Mouse (Mus musculus): ENCODE results near the gene Riok1. TPM values are rescaled to one million over a fixed set of nuclear protein-coding genes. Genes with fewer than 3 reads are reported as not detected.

The Riok1 gene
- polyA plus RNA-seq, 1 experiment from 2014 or later = 33.2 TPM

DNA sequence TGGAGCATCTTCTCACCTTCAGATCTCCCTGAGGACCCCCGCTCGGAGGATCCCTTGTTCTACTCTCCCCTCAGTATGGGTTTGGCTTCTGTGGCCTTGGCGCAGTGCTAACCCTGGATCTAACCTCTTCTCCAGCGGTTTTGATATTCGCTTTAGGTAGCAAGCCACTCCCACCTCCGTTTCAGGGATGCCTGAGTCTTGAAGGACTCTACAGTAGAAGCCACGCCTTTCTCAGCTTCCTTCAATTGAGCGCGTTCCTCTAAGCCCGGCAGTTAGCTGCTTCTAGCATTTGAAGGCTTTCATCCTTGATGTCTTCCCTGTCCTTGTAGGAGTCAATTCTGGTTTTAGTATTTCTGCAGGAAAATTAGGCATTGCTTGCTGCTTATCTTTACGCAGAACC, 40.3 kb downstream of the Riok1 start:
- no peak overlapping the region for H3K4me3 ChIP-seq (ENCODE audit: low read depth, low read length)
- H3K27ac ChIP-seq (ENCODE audit: low read depth, low read length) = no peak overlapping the region
- H3K9me3 ChIP-seq (replicated peaks; ENCODE audit: control insufficient read depth, low read length) = no peaks in the 10 kb centered on the region
- no peaks in the 10 kb centered on the region for H3K36me3 ChIP-seq (ENCODE audit: control insufficient read depth, insufficient read depth, low read length)
- 22% methylated on average over 11 of the region's 11 CpGs for WGBS (ENCODE audit: insufficient replicate concordance)
- ATAC-seq (replicated peaks; ENCODE audit: insufficient number of reproducible peaks, low FRiP score, low TSS enrichment) = no peak
- H3K27me3 ChIP-seq (ENCODE audit: control insufficient read depth, insufficient read depth, low read length) = no peaks in the 10 kb centered on the region
- no peak overlapping the region for H3K4me2 ChIP-seq
- no peak overlapping the region for H3K9ac ChIP-seq (ENCODE audit: low read depth, low read length)
- H3K4me1 ChIP-seq (ENCODE audit: control insufficient read depth, insufficient read depth, low read length) = peaks cover 17% of the 10 kb centered on the region

DNA sequence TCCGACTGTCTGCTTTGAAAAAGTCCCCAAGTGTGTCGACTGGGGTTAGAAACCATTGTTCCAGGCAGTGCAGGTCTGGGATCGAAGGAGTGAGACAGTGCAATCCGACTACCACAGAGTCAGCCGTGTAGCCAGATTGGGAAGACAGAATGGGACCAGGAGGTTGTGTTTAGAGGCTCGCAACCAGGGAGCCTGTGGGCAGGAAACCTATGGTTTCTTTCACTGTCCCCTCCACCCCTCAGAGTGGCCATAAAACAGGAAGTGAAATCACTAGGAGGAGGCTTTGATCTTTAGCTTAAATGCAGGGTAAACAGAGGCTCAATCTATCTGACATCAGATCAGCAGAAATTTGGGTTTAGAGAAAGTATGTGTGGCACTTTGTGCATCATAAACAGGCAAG, 42.0 kb downstream of the Riok1 start:
- no peaks in the 10 kb centered on the region for H3K27me3 ChIP-seq (ENCODE audit: control insufficient read depth, insufficient read depth, low read length)
- no peak overlapping the region for H3K27ac ChIP-seq (ENCODE audit: low read depth, low read length)
- H3K9ac ChIP-seq (ENCODE audit: low read depth, low read length) = no peak overlapping the region
- H3K4me2 ChIP-seq = no peak overlapping the region
- 54% methylated on average over 6 of the region's 6 CpGs for WGBS (ENCODE audit: insufficient replicate concordance)
- H3K4me1 ChIP-seq (ENCODE audit: control insufficient read depth, insufficient read depth, low read length) = peaks cover 26% of the 10 kb centered on the region
- no peak overlapping the region for H3K4me3 ChIP-seq (ENCODE audit: low read depth, low read length)
- no peaks in the 10 kb centered on the region for H3K9me3 ChIP-seq (replicated peaks; ENCODE audit: control insufficient read depth, low read length)
- ATAC-seq (replicated peaks; ENCODE audit: insufficient number of reproducible peaks, low FRiP score, low TSS enrichment) = no peak
- no peaks in the 10 kb centered on the region for H3K36me3 ChIP-seq (ENCODE audit: control insufficient read depth, insufficient read depth, low read length)

GRCm38 (mm10) chr13:38079366-38079765, 42.6 kb downstream of the Riok1 start:
- ATAC-seq (replicated peaks; ENCODE audit: insufficient number of reproducible peaks, low FRiP score, low TSS enrichment) = no peak

DNA sequence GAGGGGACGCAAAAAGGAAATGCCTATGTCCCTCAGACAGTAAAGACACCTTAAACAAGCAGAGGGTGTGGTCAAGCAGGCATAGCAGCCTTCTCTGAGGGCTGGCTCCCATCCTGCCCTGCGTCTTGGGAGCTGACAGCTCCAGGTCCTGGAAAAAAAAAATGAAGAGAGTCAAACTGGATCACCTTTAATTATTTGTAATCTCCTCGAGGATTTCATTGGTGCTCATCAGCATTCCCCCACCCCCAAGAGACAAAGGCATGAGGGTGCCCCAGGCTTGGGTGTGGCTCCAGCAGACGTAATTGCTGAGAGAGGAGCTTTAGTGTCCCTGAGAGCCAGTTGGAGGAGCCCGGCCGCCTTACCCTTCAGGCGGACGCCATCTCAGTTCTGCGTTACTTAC, 43.2 kb downstream of the Riok1 start:
- no peaks in the 10 kb centered on the region for H3K9me3 ChIP-seq (replicated peaks; ENCODE audit: control insufficient read depth, low read length)
- no peak for ATAC-seq (replicated peaks; ENCODE audit: insufficient number of reproducible peaks, low FRiP score, low TSS enrichment)
- no peak overlapping the region for H3K9ac ChIP-seq (ENCODE audit: low read depth, low read length)
- H3K4me3 ChIP-seq (ENCODE audit: low read depth, low read length) = no peak overlapping the region
- H3K27me3 ChIP-seq (ENCODE audit: control insufficient read depth, insufficient read depth, low read length) = no peaks in the 10 kb centered on the region
- no peaks in the 10 kb centered on the region for H3K36me3 ChIP-seq (ENCODE audit: control insufficient read depth, insufficient read depth, low read length)
- H3K4me1 ChIP-seq (ENCODE audit: control insufficient read depth, insufficient read depth, low read length) = peaks cover 16% of the 10 kb centered on the region
- WGBS (ENCODE audit: insufficient replicate concordance) = 41% methylated on average over 9 of the region's 9 CpGs
- H3K27ac ChIP-seq (ENCODE audit: low read depth, low read length) = no peak overlapping the region
- H3K4me2 ChIP-seq = no peak overlapping the region

More at GRCm38 (mm10) chr13:38079366-38079765, 42.6 kb downstream of the Riok1 start:
- Histone ChIP-seq H3K27ac (ENCODE audit: low read depth, low read length) (no peak overlapping the region), H3K36me3 (ENCODE audit: control insufficient read depth, insufficient read depth, low read length) (no peaks in the 10 kb centered on the region), H3K27me3 (ENCODE audit: control insufficient read depth, insufficient read depth, low read length) (no peaks in the 10 kb centered on the region), H3K4me2 (no peak overlapping the region), H3K9me3 (replicated peaks; ENCODE audit: control insufficient read depth, low read length) (no peaks in the 10 kb centered on the region), H3K9ac (ENCODE audit: low read depth, low read length) (no peak overlapping the region), H3K4me1 (ENCODE audit: control insufficient read depth, insufficient read depth, low read length) (peaks cover 20% of the 10 kb centered on the region), H3K4me3 (ENCODE audit: low read depth, low read length) (no peak overlapping the region)
- WGBS (ENCODE audit: insufficient replicate concordance) = 82% methylated on average over 5 of the region's 5 CpGs

DNA sequence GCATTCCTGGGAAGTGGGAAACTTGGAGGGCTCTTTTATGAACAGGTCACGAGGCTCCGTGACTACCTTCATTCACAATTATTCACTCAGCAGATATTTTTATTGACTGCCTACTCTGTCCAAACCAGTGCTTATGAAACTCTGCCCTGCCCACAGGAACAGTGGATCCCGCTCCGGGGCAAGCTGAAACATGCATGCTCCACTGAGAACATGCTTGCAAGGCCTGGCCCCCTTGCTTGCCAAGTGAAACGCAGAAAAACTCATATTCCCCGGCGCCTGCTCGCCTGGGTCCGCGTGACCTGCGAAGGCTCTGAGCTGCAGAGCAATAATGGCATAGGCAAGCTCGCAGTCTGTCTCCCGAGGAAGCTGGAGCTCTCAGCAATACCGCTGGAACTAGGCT, 43.9 kb downstream of the Riok1 start:
- no peak overlapping the region for H3K27ac ChIP-seq (ENCODE audit: low read depth, low read length)
- H3K27me3 ChIP-seq (ENCODE audit: control insufficient read depth, insufficient read depth, low read length) = no peaks in the 10 kb centered on the region
- no peak overlapping the region for H3K4me3 ChIP-seq (ENCODE audit: low read depth, low read length)
- peaks cover 16% of the 10 kb centered on the region for H3K4me1 ChIP-seq (ENCODE audit: control insufficient read depth, insufficient read depth, low read length)
- no peak overlapping the region for H3K9ac ChIP-seq (ENCODE audit: low read depth, low read length)
- H3K4me2 ChIP-seq = no peak overlapping the region
- no peaks in the 10 kb centered on the region for H3K36me3 ChIP-seq (ENCODE audit: control insufficient read depth, insufficient read depth, low read length)
- 80% methylated on average over 14 of the region's 14 CpGs for WGBS (ENCODE audit: insufficient replicate concordance)
- ATAC-seq (replicated peaks; ENCODE audit: insufficient number of reproducible peaks, low FRiP score, low TSS enrichment) = no peak
- no peaks in the 10 kb centered on the region for H3K9me3 ChIP-seq (replicated peaks; ENCODE audit: control insufficient read depth, low read length)

DNA sequence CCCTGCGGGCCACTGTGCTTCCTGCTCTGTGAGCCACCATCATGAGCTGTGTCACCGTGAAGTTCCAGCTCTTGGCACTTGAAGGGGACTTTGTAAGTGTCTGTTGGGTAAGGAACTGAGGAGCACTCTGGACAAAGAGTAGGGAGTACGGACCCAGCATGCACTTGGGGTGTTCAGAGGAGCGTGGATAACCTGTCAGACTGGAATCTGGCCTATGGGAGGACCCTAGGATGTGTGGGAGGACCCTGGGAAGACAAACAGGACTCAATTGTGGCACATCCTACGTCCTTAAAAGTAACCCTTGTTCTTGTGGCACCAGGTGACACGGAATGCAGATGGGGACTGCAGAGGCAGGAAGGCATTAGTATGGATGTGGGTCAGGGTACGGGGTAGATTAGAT, 44.4 kb downstream of the Riok1 start:
- no peak overlapping the region for H3K4me3 ChIP-seq (ENCODE audit: low read depth, low read length)
- no peak for ATAC-seq (replicated peaks; ENCODE audit: insufficient number of reproducible peaks, low FRiP score, low TSS enrichment)
- WGBS (ENCODE audit: insufficient replicate concordance) = 59% methylated on average over 7 of the region's 7 CpGs
- H3K9ac ChIP-seq (ENCODE audit: low read depth, low read length) = no peak overlapping the region
- H3K4me2 ChIP-seq = no peak overlapping the region
- no peak overlapping the region for H3K27ac ChIP-seq (ENCODE audit: low read depth, low read length)
- no peaks in the 10 kb centered on the region for H3K36me3 ChIP-seq (ENCODE audit: control insufficient read depth, insufficient read depth, low read length)
- H3K27me3 ChIP-seq (ENCODE audit: control insufficient read depth, insufficient read depth, low read length) = no peaks in the 10 kb centered on the region
- no peaks in the 10 kb centered on the region for H3K9me3 ChIP-seq (replicated peaks; ENCODE audit: control insufficient read depth, low read length)
- H3K4me1 ChIP-seq (ENCODE audit: control insufficient read depth, insufficient read depth, low read length) = peaks cover 16% of the 10 kb centered on the region

- Histone ChIP-seq H3K27me3 (ENCODE audit: control insufficient read depth, insufficient read depth, low read length) (no peaks in the 10 kb centered on the region), H3K9ac (ENCODE audit: low read depth, low read length) (no peak overlapping the region), H3K4me1 (ENCODE audit: control insufficient read depth, insufficient read depth, low read length) (peaks cover 36% of the 10 kb centered on the region), H3K4me3 (ENCODE audit: low read depth, low read length) (no peak overlapping the region), H3K4me2 (no peak overlapping the region), H3K9me3 (replicated peaks; ENCODE audit: control insufficient read depth, low read length) (no peaks in the 10 kb centered on the region), H3K36me3 (ENCODE audit: control insufficient read depth, insufficient read depth, low read length) (no peaks in the 10 kb centered on the region), H3K27ac (ENCODE audit: low read depth, low read length) (peak overlapping the region; percentile 25; the same call in 1 of the 2 replicates)
- no peak for ATAC-seq (replicated peaks; ENCODE audit: insufficient number of reproducible peaks, low FRiP score, low TSS enrichment)
- 16% methylated on average over 3 of the region's 3 CpGs for WGBS (ENCODE audit: insufficient replicate concordance)
These were observed 49.9 kb downstream of the Riok1 start for GRCm38 (mm10) chr13:38086711-38087110.

DNA sequence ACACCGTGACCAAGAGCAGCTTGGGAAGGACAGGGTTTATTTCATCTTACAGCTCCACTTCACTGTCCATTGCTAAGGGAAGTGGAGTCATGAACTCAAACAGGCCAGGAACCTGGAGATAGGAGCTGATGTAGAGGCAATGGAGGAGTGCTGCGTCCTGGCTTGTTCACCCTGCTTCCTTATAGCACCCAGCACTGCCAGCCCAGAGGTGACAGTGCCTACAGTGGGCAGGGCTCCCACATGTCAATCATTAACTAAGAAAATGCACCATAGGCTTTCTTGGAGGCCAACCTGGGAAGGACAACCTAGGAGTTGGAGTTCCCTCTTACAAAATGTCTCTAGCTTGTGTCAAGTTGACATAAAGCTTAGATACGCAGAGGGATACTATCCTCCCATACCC, 51.2 kb downstream of the Riok1 start:
- Histone ChIP-seq H3K4me3 (ENCODE audit: low read depth, low read length) (no peak overlapping the region), H3K4me1 (ENCODE audit: control insufficient read depth, insufficient read depth, low read length) (peaks cover 30% of the 10 kb centered on the region), H3K9ac (ENCODE audit: low read depth, low read length) (no peak overlapping the region), H3K9me3 (replicated peaks; ENCODE audit: control insufficient read depth, low read length) (no peaks in the 10 kb centered on the region), H3K27me3 (ENCODE audit: control insufficient read depth, insufficient read depth, low read length) (no peaks in the 10 kb centered on the region), H3K27ac (ENCODE audit: low read depth, low read length) (no peak overlapping the region), H3K36me3 (ENCODE audit: control insufficient read depth, insufficient read depth, low read length) (no peaks in the 10 kb centered on the region), H3K4me2 (no peak overlapping the region)
- ATAC-seq (replicated peaks; ENCODE audit: insufficient number of reproducible peaks, low FRiP score, low TSS enrichment) = no peak
- 67% methylated on average over 3 of the region's 3 CpGs for WGBS (ENCODE audit: insufficient replicate concordance)

- H3K36me3 ChIP-seq (ENCODE audit: control insufficient read depth, insufficient read depth, low read length) = no peaks in the 10 kb centered on the region
- 81% methylated on average over 6 of the region's 6 CpGs for WGBS (ENCODE audit: insufficient replicate concordance)
- no peaks in the 10 kb centered on the region for H3K9me3 ChIP-seq (replicated peaks; ENCODE audit: control insufficient read depth, low read length)
- H3K9ac ChIP-seq (ENCODE audit: low read depth, low read length) = no peak overlapping the region
- H3K27ac ChIP-seq (ENCODE audit: low read depth, low read length) = no peak overlapping the region
- no peak overlapping the region for H3K4me2 ChIP-seq
- peaks cover 25% of the 10 kb centered on the region for H3K4me1 ChIP-seq (ENCODE audit: control insufficient read depth, insufficient read depth, low read length)
- H3K27me3 ChIP-seq (ENCODE audit: control insufficient read depth, insufficient read depth, low read length) = no peaks in the 10 kb centered on the region
- no peak for ATAC-seq (replicated peaks; ENCODE audit: insufficient number of reproducible peaks, low FRiP score, low TSS enrichment)
- no peak overlapping the region for H3K4me3 ChIP-seq (ENCODE audit: low read depth, low read length)
These were observed 52.7 kb downstream of the Riok1 start for GRCm38 (mm10) chr13:38089449-38089848.

Data from heart, embryonic 11.5 days (tissue).